Mouse (Mus musculus): ENCODE measurements around the gene Gucd1. TPM values are rescaled to one million over a fixed set of nuclear protein-coding genes. Genes with fewer than 3 reads are reported as not detected.
"Not testable (repeated sequence)": the region's sequence is repeated elsewhere in the genome, so short reads cannot be mapped to it uniquely, and the experiment has no call there.

Gene Gucd1
- total RNA-seq, 2 experiments from 2014 or later = 42.4 to 44.6 TPM

DNA sequence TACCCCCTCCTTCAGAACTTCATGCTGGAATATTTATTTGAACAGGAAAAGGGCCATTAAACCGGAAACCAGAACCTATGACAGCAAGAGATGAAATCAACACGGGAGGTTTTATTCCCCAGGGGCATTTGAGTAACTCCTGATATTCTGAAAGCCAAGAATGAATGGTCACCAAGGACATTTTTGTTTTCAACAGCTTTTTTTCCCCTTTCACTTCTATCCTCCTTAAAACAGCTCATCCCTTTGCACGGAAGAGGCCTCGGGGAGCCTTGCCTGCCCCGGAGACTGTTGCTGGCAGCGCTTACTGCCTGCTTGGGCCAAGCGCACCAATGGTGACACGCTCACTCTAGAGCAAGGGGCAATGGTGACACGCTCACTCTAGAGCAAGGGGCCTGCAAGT lies 40.7 kb downstream of the Gucd1 start:
- no peak for DNase-seq (ENCODE audit: low spot score in 2 of 2)

DNA sequence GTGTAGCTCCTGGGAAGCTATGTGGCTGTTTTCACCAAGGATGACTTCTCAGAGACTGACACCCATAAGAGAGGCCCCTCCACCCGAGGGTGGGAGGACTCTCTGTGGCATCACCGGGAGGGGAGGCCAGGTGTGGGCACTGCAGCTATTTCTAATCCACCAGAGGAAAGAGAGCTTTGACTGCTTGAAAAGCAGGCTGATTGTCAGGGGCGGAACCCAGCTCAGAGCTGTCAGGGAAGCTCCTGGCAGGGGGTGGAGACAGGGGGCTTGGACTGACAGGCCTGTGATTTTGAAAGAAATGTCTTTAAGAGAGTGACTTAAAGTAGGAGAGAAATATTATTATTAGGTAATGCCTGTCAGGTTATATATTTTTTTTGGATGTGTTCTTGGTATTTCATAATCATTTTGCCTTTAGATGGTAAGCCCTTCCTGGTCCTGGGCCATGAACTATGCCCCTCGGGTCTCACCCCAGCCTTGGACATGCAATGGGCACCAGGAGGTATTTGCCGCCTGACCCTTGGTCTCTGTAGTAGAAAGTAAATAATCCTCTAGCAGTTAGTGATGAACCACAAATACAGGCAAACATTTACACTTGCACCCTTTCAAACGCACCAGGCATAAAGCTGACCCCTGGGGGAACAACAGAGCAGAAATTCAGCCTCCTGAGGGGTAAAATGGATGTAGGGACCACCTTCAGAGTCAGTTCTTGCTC lies 42.5 kb downstream of the Gucd1 start:
- not testable (repeated sequence) for DNase-seq (ENCODE audit: low spot score in 2 of 2)

DNA sequence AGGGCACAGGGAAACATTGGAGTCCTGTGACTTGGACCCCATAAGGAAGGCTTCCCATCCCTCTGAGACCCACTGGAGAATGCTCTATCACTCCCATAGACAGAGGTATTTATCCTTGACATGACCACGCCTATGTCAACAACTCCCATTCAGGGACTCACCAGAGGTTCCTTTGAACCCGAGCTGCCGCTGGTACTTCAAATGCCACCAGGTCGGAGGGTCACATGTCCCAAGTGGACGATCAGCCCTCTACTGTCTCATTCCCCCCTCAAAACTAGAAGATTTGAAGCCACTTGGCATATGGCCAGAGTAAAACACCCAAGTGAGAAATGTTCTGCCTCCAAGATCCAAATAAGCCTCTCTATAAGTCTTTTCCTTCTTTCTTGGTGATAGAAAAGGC lies 43.2 kb downstream of the Gucd1 start:
- DNase-seq (ENCODE audit: low spot score in 2 of 2) = no peak

DNA sequence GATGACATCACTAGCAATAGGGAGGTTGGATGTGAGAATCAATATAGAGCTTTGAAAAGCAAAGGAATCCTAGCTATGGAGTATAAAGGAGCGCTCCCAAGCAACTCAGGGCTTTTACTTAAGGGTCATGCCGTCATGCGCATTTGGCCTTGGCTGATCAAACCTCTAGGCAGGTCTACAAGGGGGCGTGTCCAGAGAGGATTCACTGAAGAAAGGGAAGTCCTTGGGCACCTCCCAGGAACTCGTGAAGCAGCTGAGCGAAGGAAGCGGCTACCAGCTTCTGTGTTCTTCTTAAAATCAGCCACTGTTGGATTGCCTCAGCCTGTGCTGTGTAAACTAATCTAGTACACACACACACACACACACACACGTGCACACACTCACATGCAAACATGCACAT lies 44.4 kb downstream of the Gucd1 start:
- DNase-seq (ENCODE audit: low spot score in 2 of 2) = no peak

DNA sequence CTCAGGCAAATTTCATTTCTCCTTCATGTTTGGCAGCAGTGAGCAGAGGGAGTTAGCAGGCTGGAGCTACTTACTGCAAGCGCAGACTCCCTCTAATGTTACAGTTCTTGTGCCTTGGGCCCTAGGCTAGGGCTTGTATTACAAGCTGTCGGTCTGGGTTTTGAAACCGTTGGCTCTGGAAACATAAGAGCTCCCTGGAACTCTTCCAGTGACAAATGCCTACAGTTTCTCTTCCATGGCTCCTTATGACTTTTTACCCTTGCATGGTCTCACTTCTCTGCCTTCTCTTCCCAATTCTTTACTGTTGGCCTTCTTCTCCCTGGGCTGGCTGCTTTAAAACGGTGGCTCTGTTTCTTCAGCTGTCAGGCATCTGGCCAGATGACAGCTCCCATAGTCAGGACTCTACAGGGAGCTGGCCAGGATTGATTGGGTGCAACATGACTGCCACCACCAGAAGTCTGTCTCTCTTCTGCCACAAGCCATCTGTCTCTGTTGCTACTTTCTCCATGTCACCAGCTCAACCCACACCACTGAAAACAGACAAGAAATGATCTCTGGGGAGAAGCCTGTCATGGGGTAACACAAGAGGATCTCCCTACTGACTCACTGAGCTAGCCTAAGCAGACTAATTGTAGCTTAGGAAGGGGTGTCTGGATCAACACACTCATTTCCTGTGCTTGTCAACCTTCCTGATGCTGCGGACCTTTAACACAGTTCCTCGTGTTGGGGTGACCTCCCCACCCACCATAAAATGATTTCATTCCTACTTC lies 51.8 kb downstream of the Gucd1 start:
- DNase-seq (ENCODE audit: low spot score in 2 of 2) = no peak

DNA sequence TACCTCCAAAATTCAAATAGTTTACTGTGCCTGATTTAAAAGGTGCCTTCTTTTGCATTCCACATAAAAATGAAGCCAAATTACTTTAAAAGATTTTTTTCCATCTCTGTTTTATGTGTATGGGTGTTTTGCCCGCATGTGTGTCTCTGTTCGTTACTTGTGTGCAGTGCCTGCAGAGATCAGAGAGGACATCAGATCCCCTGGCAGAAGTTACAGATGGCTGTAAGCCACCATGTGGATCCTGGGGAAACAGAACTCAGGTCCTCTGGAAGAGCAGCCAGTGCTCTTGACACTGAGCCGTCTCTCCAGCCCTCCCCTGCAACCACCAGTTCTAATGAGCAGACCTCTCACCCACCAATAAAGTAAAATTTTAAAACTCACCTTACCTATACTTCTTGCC lies 55.0 kb downstream of the Gucd1 start:
- DNase-seq (ENCODE audit: low spot score in 2 of 2) = no peak

DNA sequence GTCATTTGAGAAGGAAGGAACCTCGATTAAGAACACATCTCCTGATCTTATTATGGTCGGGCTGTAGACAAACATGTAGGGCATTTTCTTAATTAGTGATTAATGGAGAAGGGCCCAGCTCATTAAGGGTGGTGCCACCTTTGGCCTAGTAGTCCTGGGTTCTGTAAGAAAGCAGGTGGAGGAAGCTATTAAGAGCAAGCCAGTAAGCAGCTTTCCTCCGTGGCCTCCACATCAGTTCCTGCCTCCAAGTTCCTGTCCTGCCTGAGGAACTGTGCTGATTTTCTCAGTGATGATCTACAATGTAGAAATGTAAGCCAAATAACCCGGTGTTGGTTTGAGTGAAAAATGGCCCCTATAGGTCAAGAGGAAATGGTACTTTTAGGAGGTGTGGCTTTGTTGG lies 59.4 kb downstream of the Gucd1 start:
- DNase-seq (ENCODE audit: low spot score in 2 of 2) = no peak

DNA sequence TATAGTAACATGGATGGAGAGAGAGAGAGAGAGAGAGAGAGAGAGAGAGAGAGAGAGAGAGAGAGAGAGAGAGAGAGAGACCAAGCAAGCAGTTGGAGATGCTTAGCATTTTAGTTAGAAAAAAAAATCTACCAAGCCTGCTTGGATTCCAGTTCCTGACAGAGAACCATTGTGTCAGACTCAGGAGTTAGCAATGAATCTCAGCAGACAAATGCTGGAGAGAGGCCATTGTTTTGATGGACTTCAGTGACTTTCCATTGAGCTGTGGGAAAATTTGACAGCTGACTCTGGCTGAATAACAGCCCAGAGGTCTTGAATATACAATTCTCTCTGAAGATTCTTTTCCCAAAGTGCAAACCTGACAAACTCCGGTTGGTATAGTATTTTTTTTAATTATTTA lies 59.9 kb downstream of the Gucd1 start:
- DNase-seq (ENCODE audit: low spot score in 2 of 2) = no peak

DNA sequence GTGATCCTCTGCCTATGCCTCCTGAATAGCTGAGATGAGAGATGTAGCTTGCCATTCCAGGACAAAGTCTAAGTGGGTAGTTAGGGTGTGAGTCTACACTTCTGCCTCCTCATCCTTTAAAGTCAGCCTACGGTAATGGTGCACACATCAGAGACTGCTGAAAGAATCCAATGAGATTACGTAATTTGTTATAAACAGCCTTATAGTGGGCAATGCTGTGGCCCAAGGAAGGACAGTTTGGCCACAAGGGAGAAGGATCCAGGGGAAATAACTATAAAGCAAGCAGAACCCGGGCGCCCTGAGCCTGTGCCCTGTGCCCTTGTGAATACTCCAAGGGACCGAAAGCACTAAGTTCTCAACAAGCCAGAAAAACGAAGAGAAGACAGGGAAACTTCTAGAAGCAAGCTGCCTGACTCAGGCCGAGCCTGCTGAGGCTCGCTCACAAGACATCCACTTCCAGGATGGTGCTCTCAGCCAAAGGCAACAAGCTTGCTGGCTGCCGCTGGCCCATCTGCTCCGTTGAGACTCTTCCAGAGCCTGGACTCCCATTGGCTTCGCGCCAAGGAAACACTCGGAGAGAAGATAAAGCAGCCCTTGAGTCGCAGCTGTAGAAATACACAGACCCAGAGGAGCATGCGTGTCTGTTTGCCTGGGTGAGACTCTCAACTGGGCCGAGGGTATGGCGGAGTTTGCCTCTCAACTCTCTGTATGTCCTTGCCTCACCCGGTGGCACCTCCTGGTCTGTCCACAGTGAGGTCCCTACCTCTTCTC lies 61.5 kb downstream of the Gucd1 start:
- not testable (repeated sequence) for DNase-seq (ENCODE audit: low spot score in 2 of 2)

DNA sequence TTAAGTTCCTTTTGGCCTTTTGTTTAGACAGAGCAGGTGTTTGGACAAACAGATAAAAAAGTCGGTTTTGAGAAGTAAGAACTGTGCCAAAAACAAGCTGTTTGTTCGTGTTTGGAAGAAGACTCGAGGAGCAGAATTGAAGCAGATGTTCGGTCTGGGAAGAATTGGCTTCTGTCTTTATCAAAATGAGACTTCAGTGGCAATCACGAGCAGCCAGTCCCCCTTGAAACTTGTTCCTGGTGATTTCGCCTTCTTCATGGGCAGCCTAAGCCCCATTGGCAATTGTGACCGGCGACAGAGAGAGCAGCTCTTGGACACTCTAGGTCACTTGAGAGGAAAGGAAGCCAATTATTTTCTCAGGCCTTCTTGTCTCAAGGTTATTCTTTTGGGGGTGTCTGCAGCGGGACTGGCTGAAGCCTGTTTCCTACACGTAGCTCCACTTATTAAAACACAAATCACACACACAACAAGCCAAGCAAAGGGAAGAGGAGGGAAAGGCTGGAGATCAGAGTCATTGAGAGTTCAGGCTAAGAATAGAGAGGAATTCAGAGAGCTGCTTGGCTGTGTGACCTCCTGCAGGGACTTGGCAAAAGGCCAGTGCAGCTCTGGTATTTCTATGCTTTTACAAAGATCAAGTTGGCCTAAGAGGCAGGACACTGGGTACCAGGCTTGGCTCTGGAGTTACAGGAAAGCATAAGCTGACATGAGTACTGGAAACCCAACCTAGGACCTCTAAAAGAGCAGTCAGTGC lies 66.6 kb downstream of the Gucd1 start:
- DNase-seq (ENCODE audit: low spot score in 2 of 2) = peak in 1 of 2 experiments; percentile 42

DNA sequence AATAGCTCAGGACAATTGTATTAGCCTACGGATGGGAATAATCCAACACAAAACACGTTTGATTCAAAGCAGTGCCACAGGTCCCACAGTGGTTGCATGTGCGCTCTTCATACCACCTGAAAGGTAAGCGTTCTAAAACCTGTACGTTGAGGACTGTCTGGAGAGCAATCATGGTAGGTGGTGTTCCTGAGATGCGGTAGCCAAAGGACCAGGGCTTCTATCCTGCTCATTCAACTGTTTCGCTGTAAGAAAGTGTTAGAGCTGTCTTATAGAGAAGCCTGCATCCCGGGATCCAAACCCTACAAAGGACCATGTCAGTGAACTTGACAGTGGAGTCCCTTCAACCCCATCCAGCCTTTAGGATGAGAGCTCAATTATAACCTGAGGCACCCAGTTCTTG lies 67.4 kb downstream of the Gucd1 start:
- no peak for DNase-seq (ENCODE audit: low spot score in 2 of 2)

DNA sequence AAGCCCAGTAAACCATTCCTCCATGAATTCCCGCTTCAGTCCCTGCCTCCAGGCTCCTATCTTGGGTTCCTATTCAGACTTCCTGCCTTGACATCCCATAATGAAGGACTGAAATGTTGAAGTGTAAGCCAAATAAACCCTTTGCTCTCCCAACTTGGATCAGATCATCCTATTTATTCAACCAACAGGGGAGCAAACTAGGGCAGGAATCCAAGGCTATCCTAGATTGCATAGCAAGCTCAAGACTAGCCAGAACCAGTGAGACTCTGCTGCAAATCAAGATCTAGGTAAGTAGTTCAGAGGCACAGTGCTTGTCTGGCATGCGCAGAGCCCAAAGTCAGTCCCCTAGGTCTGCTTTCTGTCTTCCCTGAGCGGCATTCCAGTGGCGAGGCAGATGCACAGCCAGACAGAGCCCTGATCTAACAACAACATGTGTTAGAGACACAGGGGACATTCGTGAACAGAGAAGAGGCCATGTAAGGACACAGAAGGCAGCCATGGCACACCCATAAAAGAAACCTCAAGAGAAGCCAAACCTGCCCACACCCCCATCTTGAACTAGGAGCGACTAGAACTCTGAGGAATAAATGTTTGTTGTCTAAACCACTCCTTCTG lies 68.9 kb downstream of the Gucd1 start:
- no peak for DNase-seq (ENCODE audit: low spot score in 2 of 2)

DNA sequence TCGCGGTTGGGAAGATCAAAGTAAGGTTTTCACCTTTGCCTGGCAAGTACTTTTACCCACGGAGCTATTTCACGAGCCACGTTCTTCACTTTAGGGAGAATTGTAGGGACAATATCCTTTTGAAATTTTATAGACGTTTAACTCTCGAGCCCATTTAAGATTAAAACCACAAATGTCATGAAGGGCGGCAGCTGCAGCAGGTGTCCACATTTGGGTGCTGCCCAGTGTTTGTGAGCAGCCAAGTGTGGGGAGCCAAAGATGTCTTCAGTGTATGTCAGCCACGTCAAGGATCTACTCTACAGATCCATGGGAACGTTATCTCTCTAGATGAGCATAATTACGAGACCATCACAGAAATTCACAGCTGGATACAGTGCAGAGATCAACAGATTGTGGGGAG lies 70.3 kb downstream of the Gucd1 start:
- no peak for DNase-seq (ENCODE audit: low spot score in 2 of 2)

DNA sequence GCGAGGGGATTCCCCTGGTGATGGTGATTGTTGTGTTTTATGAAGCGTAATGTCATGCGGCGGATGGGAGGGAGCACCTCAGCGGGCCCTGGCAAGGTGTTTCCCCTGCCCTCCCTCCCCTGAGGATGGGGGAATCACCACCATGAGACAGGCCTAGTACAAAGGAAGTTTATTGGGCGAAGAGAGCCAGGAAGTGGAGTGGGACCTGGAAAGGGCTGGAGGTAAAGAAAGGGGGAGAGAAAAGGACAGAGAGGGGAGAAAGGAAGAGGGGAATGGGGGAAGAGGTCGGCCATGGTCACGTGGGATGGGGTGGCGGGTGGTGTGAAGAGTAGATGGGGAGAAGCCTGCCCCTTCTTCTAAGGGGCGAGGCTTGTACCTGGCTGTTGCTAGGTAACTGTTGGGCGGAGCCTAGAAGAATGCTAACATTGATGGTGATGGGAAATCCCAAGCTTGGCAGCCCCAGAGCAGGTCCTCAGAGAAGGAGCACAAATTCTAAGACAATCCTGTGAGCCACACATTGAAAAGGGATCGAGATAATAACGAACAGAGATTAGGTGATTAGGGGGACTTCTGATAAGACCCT lies 71.2 kb downstream of the Gucd1 start:
- no peak for DNase-seq (ENCODE audit: low spot score in 2 of 2)

DNA sequence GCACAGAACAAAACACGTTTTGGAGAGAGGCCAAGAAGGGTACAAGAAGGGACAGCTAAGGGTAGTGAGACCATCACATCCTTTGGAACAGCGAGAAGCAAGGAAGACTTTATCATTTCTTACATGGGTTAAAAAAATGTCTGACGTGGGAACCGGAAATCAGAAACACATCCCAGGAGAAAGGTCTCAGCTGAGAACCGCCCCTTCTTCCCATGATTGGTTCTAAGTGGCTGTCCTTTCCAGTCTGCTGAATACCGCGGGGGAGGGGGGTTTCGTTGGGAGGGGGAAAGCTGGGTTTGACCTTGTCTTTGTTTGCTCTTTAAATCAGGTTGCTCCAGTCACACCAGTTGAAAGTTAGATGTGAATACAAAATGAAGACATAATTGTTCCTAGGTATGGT lies 72.7 kb downstream of the Gucd1 start:
- DNase-seq (ENCODE audit: low spot score in 2 of 2) = no peak

DNA sequence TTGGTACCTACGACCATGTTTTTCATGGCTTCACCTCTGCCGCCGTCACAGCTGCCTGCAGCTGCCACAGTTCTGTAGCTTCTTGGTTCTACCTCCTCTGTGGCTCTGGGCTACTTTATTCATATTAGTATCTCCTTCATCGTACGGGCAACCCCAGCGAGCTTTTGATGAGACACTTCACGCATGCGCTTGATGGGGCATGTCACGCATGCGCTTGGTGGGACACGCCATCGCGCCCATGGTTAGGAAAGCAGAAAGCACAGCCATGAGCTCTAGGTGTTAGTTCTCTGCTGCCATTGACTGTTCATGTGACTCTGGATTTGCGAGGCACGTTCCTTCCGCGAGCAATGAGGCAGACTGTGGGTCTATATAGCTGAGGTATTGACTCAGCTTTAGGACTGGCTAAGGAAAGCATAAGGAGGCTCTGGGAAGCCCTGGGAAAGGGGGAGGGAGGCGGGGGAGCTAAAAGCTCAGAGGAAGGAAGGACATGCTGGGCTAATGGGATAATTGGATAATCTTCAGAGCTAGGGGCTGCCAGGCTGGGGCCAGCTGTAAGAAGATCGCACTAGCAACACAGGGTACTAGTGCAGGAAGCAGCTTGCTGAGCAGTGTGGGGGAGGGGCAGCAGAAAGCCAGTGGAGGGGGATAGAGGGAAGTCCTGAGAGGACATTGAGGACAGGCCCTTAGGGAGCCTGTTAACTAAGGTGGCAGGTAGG lies 73.5 kb downstream of the Gucd1 start:
- DNase-seq (ENCODE audit: low spot score in 2 of 2) = no peak

DNA sequence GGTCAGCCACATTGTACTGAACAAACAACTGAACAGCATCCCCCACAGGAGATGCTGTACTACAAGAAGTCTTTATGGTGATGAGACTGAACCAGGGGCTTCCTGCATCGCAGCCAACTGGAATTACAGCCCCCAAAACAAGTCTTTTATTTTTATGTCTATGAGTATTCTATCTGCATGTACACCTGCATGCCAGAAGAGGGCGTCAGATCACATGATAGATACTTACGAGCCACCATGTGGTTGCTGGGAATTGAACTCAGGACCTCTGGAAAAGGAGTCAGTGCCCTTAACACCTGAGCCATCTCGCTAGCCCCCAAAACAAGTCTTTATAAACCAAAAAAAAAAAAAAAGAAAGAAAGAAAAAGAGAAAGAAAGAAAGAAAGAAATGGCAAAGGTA lies 74.8 kb downstream of the Gucd1 start:
- DNase-seq (ENCODE audit: low spot score in 2 of 2) = no peak

DNA sequence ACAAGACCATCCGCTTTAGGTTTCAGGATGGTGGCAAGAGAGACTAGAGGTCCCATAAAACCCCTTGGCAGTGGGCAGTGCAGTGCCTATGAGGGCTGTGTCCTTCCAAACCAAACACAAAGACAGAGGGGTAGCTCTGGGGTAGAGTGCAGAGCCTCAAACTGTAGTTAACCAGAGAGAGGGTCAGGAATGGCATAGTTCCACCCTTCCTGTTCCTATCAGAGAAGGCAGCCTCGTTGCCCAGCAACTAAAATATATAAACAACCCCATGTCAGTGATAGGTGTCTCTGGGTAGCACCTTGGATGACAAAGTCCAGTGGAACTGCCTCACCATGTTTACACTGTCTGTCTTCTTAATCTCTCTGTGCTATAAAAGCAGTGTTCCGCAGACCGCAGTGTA lies 76.0 kb downstream of the Gucd1 start:
- DNase-seq (ENCODE audit: low spot score in 2 of 2) = no peak

DNA sequence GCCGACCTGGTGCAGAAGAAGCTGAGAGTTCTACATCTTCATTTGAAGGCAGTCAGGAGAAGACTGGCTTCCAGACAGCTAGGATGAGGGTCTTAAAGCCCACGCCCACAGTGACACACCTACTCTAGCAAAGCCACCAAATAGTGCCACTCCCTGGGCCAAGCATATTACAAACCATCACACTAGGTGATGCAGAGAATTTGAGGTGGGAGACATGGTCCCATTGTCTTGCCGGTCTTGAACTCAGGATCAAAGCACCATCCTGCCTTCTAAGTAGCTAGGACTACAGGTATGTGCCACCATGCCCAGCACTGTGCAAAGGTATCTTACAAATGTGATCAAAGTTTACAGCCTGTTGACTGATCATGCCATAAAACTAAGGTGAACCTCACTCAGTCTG lies 77.0 kb downstream of the Gucd1 start:
- DNase-seq (ENCODE audit: low spot score in 2 of 2) = no peak
